Mouse (Mus musculus): ENCODE data around the gene Spsb1. TPM values are rescaled to one million over a fixed set of nuclear protein-coding genes. Genes with fewer than 3 reads are reported as not detected.

Gene Spsb1
- polyA plus RNA-seq, 1 experiment from 2014 or later = 4.7 TPM

- H3K4me1 ChIP-seq (ENCODE audit: control insufficient read depth, insufficient read depth, low read length) = peaks cover 16% of the 10 kb centered on the region
- no peak for ATAC-seq (replicated peaks; ENCODE audit: insufficient number of reproducible peaks, low FRiP score, low TSS enrichment)
Observed at GRCm38 (mm10) chr4:149938701-149939100, 16.1 kb downstream of the Spsb1 start.

GRCm38 (mm10) chr4:149936921-149937320 is 17.9 kb downstream of the Spsb1 start:
- 0 out of 2 replicates have a peak, but pooled peaks cover 3% of the 10 kb centered on the region for H3K27me3 ChIP-seq (ENCODE audit: control insufficient read depth, insufficient read depth, low read length)
- H3K27ac ChIP-seq (ENCODE audit: low read depth, low read length) = no peak overlapping the region
- H3K36me3 ChIP-seq (ENCODE audit: control insufficient read depth, insufficient read depth, low read length) = no peaks in the 10 kb centered on the region; the same call in 1 of the 2 replicates
- no peak for ATAC-seq (replicated peaks; ENCODE audit: insufficient number of reproducible peaks, low FRiP score, low TSS enrichment)
- no peak overlapping the region for H3K4me2 ChIP-seq
- no peaks in the 10 kb centered on the region for H3K9me3 ChIP-seq (replicated peaks; ENCODE audit: control insufficient read depth, low read length)
- no peak overlapping the region for H3K4me3 ChIP-seq (ENCODE audit: low read depth, low read length)
- H3K4me1 ChIP-seq (ENCODE audit: control insufficient read depth, insufficient read depth, low read length) = peaks cover 5% of the 10 kb centered on the region
- 35% methylated on average over 5 of the region's 5 CpGs for WGBS (ENCODE audit: insufficient replicate concordance)
- H3K9ac ChIP-seq (ENCODE audit: low read depth, low read length) = no peak overlapping the region

More at GRCm38 (mm10) chr4:149938701-149939100, 16.1 kb downstream of the Spsb1 start:
- no peak overlapping the region for H3K9ac ChIP-seq (ENCODE audit: low read depth, low read length)
- H3K4me2 ChIP-seq = no peak overlapping the region
- H3K9me3 ChIP-seq (replicated peaks; ENCODE audit: control insufficient read depth, low read length) = no peaks in the 10 kb centered on the region
- no peaks in the 10 kb centered on the region for H3K36me3 ChIP-seq (ENCODE audit: control insufficient read depth, insufficient read depth, low read length)
- no peak overlapping the region for H3K4me3 ChIP-seq (ENCODE audit: low read depth, low read length)
- H3K27ac ChIP-seq (ENCODE audit: low read depth, low read length) = no peak overlapping the region
- 55% methylated on average over 8 of the region's 8 CpGs for WGBS (ENCODE audit: insufficient replicate concordance)
- 0 out of 2 replicates have a peak, but pooled peaks cover 3% of the 10 kb centered on the region for H3K27me3 ChIP-seq (ENCODE audit: control insufficient read depth, insufficient read depth, low read length)

GRCm38 (mm10) chr4:149935470-149935869 is 19.4 kb downstream of the Spsb1 start:
- Histone ChIP-seq H3K36me3 (ENCODE audit: control insufficient read depth, insufficient read depth, low read length) (no peaks in the 10 kb centered on the region; the same call in 1 of the 2 replicates), H3K9ac (ENCODE audit: low read depth, low read length) (no peak overlapping the region), H3K4me1 (ENCODE audit: control insufficient read depth, insufficient read depth, low read length) (peaks cover 4% of the 10 kb centered on the region; the same call in 1 of the 2 replicates), H3K4me2 (no peak overlapping the region), H3K27me3 (ENCODE audit: control insufficient read depth, insufficient read depth, low read length) (no peaks in the 10 kb centered on the region), H3K9me3 (replicated peaks; ENCODE audit: control insufficient read depth, low read length) (no peaks in the 10 kb centered on the region), H3K27ac (ENCODE audit: low read depth, low read length) (no peak overlapping the region), H3K4me3 (ENCODE audit: low read depth, low read length) (no peak overlapping the region)
- ATAC-seq (replicated peaks; ENCODE audit: insufficient number of reproducible peaks, low FRiP score, low TSS enrichment) = no peak
- 74% methylated on average over 6 of the region's 6 CpGs for WGBS (ENCODE audit: insufficient replicate concordance)

GRCm38 (mm10) chr4:149933519-149934245 is 21.2 kb downstream of the Spsb1 start:
- Histone ChIP-seq H3K4me3 (ENCODE audit: low read depth, low read length) (no peak overlapping the region), H3K27me3 (ENCODE audit: control insufficient read depth, insufficient read depth, low read length) (no peaks in the 10 kb centered on the region), H3K4me2 (no peak overlapping the region), H3K9ac (ENCODE audit: low read depth, low read length) (no peak overlapping the region), H3K4me1 (ENCODE audit: control insufficient read depth, insufficient read depth, low read length) (peaks cover 4% of the 10 kb centered on the region; the same call in 1 of the 2 replicates), H3K27ac (ENCODE audit: low read depth, low read length) (no peak overlapping the region), H3K36me3 (ENCODE audit: control insufficient read depth, insufficient read depth, low read length) (no peaks in the 10 kb centered on the region; the same call in 1 of the 2 replicates), H3K9me3 (replicated peaks; ENCODE audit: control insufficient read depth, low read length) (no peaks in the 10 kb centered on the region)
- ATAC-seq (replicated peaks; ENCODE audit: insufficient number of reproducible peaks, low FRiP score, low TSS enrichment) = no peak
- 78% methylated on average over 16 of the region's 16 CpGs for WGBS (ENCODE audit: insufficient replicate concordance)

GRCm38 (mm10) chr4:149933025-149933424 is 21.8 kb downstream of the Spsb1 start:
- no peaks in the 10 kb centered on the region; the same call in 1 of the 2 replicates for H3K36me3 ChIP-seq (ENCODE audit: control insufficient read depth, insufficient read depth, low read length)
- H3K4me3 ChIP-seq (ENCODE audit: low read depth, low read length) = no peak overlapping the region
- WGBS (ENCODE audit: insufficient replicate concordance) = 84% methylated on average over 7 of the region's 7 CpGs
- peaks cover 4% of the 10 kb centered on the region; the same call in 1 of the 2 replicates for H3K4me1 ChIP-seq (ENCODE audit: control insufficient read depth, insufficient read depth, low read length)
- no peak overlapping the region for H3K27ac ChIP-seq (ENCODE audit: low read depth, low read length)
- H3K4me2 ChIP-seq = no peak overlapping the region
- no peak overlapping the region for H3K9ac ChIP-seq (ENCODE audit: low read depth, low read length)
- ATAC-seq (replicated peaks; ENCODE audit: insufficient number of reproducible peaks, low FRiP score, low TSS enrichment) = no peak
- no peaks in the 10 kb centered on the region for H3K27me3 ChIP-seq (ENCODE audit: control insufficient read depth, insufficient read depth, low read length)
- H3K9me3 ChIP-seq (replicated peaks; ENCODE audit: control insufficient read depth, low read length) = no peaks in the 10 kb centered on the region

GRCm38 (mm10) chr4:149932108-149932815 is 22.6 kb downstream of the Spsb1 start:
- Histone ChIP-seq H3K9me3 (replicated peaks; ENCODE audit: control insufficient read depth, low read length) (no peaks in the 10 kb centered on the region), H3K9ac (ENCODE audit: low read depth, low read length) (no peak overlapping the region), H3K4me1 (ENCODE audit: control insufficient read depth, insufficient read depth, low read length) (peaks cover 4% of the 10 kb centered on the region; the same call in 1 of the 2 replicates), H3K27me3 (ENCODE audit: control insufficient read depth, insufficient read depth, low read length) (no peaks in the 10 kb centered on the region), H3K27ac (ENCODE audit: low read depth, low read length) (no peak overlapping the region), H3K4me3 (ENCODE audit: low read depth, low read length) (no peak overlapping the region), H3K4me2 (no peak overlapping the region), H3K36me3 (ENCODE audit: control insufficient read depth, insufficient read depth, low read length) (no peaks in the 10 kb centered on the region; the same call in 1 of the 2 replicates)
- WGBS (ENCODE audit: insufficient replicate concordance) = 78% methylated on average over 9 of the region's 9 CpGs
- ATAC-seq (replicated peaks; ENCODE audit: insufficient number of reproducible peaks, low FRiP score, low TSS enrichment) = no peak

- Histone ChIP-seq H3K9me3 (replicated peaks; ENCODE audit: control insufficient read depth, low read length) (no peaks in the 10 kb centered on the region), H3K4me2 (no peak overlapping the region), H3K4me1 (ENCODE audit: control insufficient read depth, insufficient read depth, low read length) (no peaks in the 10 kb centered on the region), H3K36me3 (ENCODE audit: control insufficient read depth, insufficient read depth, low read length) (no peaks in the 10 kb centered on the region; the same call in 1 of the 2 replicates), H3K27ac (ENCODE audit: low read depth, low read length) (no peak overlapping the region), H3K4me3 (ENCODE audit: low read depth, low read length) (no peak overlapping the region), H3K27me3 (ENCODE audit: control insufficient read depth, insufficient read depth, low read length) (no peaks in the 10 kb centered on the region), H3K9ac (ENCODE audit: low read depth, low read length) (no peak overlapping the region)
- no peak for ATAC-seq (replicated peaks; ENCODE audit: insufficient number of reproducible peaks, low FRiP score, low TSS enrichment)
- WGBS (ENCODE audit: insufficient replicate concordance) = 60% methylated on average over 3 of the region's 3 CpGs
Observed at GRCm38 (mm10) chr4:149930755-149931154, 24.1 kb downstream of the Spsb1 start.

GRCm38 (mm10) chr4:149923014-149923413 is 31.8 kb downstream of the Spsb1 start:
- H3K4me1 ChIP-seq (ENCODE audit: control insufficient read depth, insufficient read depth, low read length) = peaks cover 25% of the 10 kb centered on the region
- WGBS (ENCODE audit: insufficient replicate concordance) = 76% methylated on average over 4 of the region's 5 CpGs
- H3K9me3 ChIP-seq (replicated peaks; ENCODE audit: control insufficient read depth, low read length) = no peaks in the 10 kb centered on the region
- no peak overlapping the region for H3K4me2 ChIP-seq
- H3K36me3 ChIP-seq (ENCODE audit: control insufficient read depth, insufficient read depth, low read length) = no peaks in the 10 kb centered on the region
- ATAC-seq (replicated peaks; ENCODE audit: insufficient number of reproducible peaks, low FRiP score, low TSS enrichment) = no peak
- no peak overlapping the region for H3K9ac ChIP-seq (ENCODE audit: low read depth, low read length)
- H3K4me3 ChIP-seq (ENCODE audit: low read depth, low read length) = no peak overlapping the region
- no peak overlapping the region for H3K27ac ChIP-seq (ENCODE audit: low read depth, low read length)
- no peaks in the 10 kb centered on the region for H3K27me3 ChIP-seq (ENCODE audit: control insufficient read depth, insufficient read depth, low read length)

Data from heart, embryonic 11.5 days (tissue).